Mouse (Mus musculus): Measurements from ENCODE around the gene Usp15. TPM values are rescaled to one million over a fixed set of nuclear protein-coding genes. Genes with fewer than 3 reads are reported as not detected.

Usp15 gene
- total and polyA plus RNA-seq, 3 experiments: 65.4 to 124 (median 113) TPM

GRCm38 (mm10) chr10:123076245-123077023 lies 120.4 kb downstream of the Usp15 start, which contains the start of gene Mon2:
Gene Mon2, minus strand, starts transcription at chr10:123076505.
- in situ Hi-C loops (cut with MboI; ENCODE audit: low pct_ligation_motif_present, low pct_unique_long_range_greater_than_20kb, low sequenced_read_pairs): no loop called here
- H3K9me3 ChIP-seq (replicated peaks; ENCODE audit: low read length): no peaks in the 10 kb centered on the region
- DNase-seq (ENCODE audit: extremely low read depth): peak; percentile 94
- TF ChIP-seq NRF1 (IDR thresholded peaks at IDR 0.05; ENCODE audit: low read depth, low read length): peak; percentile 94
- TF ChIP-seq HCFC1 (IDR thresholded peaks at IDR 0.05; ENCODE audit: low read depth, low read length): peak; percentile 80
- TF ChIP-seq JUN (IDR thresholded peaks at IDR 0.05; ENCODE audit: insufficient read depth, low read depth, low read length): no peak
- TF ChIP-seq KAT2A (IDR thresholded peaks at IDR 0.05; ENCODE audit: insufficient replicate concordance, low read length): 0 out of 2 replicates have a peak, but pooled peaks have one; percentile 40
- peak; percentile 82 for TF ChIP-seq SIN3A (IDR thresholded peaks at IDR 0.05; ENCODE audit: low read length)
- TF ChIP-seq CHD2 (IDR thresholded peaks at IDR 0.05; ENCODE audit: low read length): 0 out of 2 replicates have a peak, but pooled peaks have one; percentile 18
- no peak for TF ChIP-seq EP300 (IDR thresholded peaks at IDR 0.05; ENCODE audit: low read length)
- no peak for TF ChIP-seq ZC3H11A (IDR thresholded peaks at IDR 0.05; ENCODE audit: low read depth, low read length)
- no peak for TF ChIP-seq GABPA (IDR thresholded peaks at IDR 0.05; ENCODE audit: insufficient replicate concordance, low read depth, low read length)
- TF ChIP-seq MXI1 (IDR thresholded peaks at IDR 0.05; ENCODE audit: low read depth, low read length): peak; percentile 43; the same call in 1 of the 2 replicates
- TF ChIP-seq PAX5 (IDR thresholded peaks at IDR 0.05; ENCODE audit: low read length): no peak
- peak; percentile 20; the same call in 1 of the 2 replicates for TF ChIP-seq ETS1 (conservative IDR thresholded peaks at IDR 0.05; ENCODE audit: low read depth, low read length)
- TF ChIP-seq ELF1 (IDR thresholded peaks at IDR 0.05; ENCODE audit: low read depth, low read length): peak; percentile 98
- TF ChIP-seq IRF4 (IDR thresholded peaks at IDR 0.05; ENCODE audit: low read depth, low read length): peak; percentile 44; the same call in 1 of the 2 replicates
- TF ChIP-seq ZMIZ1 (IDR thresholded peaks at IDR 0.05; ENCODE audit: low read depth, low read length): peak; percentile 63
- no peak for TF ChIP-seq CTCF (conservative IDR thresholded peaks at IDR 0.05 in 1 of 2, IDR thresholded peaks at IDR 0.05 in 1 of 2; ENCODE audit: low read depth in 2 of 2, low read length in 2 of 2)
- TF ChIP-seq ZNF384 (IDR thresholded peaks at IDR 0.05; ENCODE audit: low read depth, low read length): peak; percentile 93
- TF ChIP-seq TCF12 (IDR thresholded peaks at IDR 0.05; ENCODE audit: low read depth, low read length): peak; percentile 90
- TF ChIP-seq POLR2A (IDR thresholded peaks at IDR 0.05; ENCODE audit: low read depth, low read length): peak; percentile 78
- peak; percentile 84 for TF ChIP-seq NELFE (IDR thresholded peaks at IDR 0.05; ENCODE audit: low read depth, low read length)
- no peak for TF ChIP-seq JUND (conservative IDR thresholded peaks at IDR 0.05; ENCODE audit: low read depth, low read length)
- H3K79me2 ChIP-seq (replicated peaks; ENCODE audit: control insufficient read depth, extremely low read depth, insufficient read depth, poor library complexity, severe bottlenecking): peaks cover 31% of the 10 kb centered on the region
- H3K4me1 ChIP-seq (ENCODE audit: control insufficient read depth in 1 of 2, insufficient read depth in 2 of 2): peaks cover 2 to 21% of the 10 kb centered on the region in 2 experiments; a peak in 3 of 4 replicates
- peaks cover 4% of the 10 kb centered on the region for H3K27me3 ChIP-seq (replicated peaks)
- peak within 1 kb of the TSS; percentile 84 for H3K9ac ChIP-seq (ENCODE audit: insufficient read depth, low read depth)
- peaks cover 0 to 18% of the 10 kb centered on the region in 2 experiments for H3K36me3 ChIP-seq (replicated peaks in 1 of 2; ENCODE audit: control insufficient read depth in 1 of 2, insufficient read depth in 1 of 2, low read length in 1 of 2)
- dilution Hi-C loops (cut with MboI; ENCODE audit: extremely low pct_ligation_motif_present, extremely low pct_unique_long_range_greater_than_20kb, low sequenced_read_pairs): no loop called here
- no peak within 1 kb of the TSS for H3K27ac ChIP-seq (ENCODE audit: insufficient read depth, low read depth)
- H3K4me3 ChIP-seq (replicated peaks in 1 of 3; ENCODE audit: low read depth in 2 of 3, low read length in 2 of 3, poor library complexity in 1 of 3): peak within 1 kb of the TSS; percentile 69 to 93 (median 83)
- peak within 1 kb of the TSS; percentile 93 for H3K4me2 ChIP-seq (ENCODE audit: insufficient read depth, low read depth, poor library complexity, severe bottlenecking)

All from CH12.LX (cell line).